Mouse (Mus musculus) midbrain, embryonic 13.5 days (tissue): ENCODE measurements around the gene Whrn. TPM values are rescaled to one million over a fixed set of nuclear protein-coding genes. Genes with fewer than 3 reads are reported as not detected.

Experiments used
- ATAC-seq: fragments of 200-750 bp; cut with Nextera tagmentation; 2 replicates; pipeline ENCODE4 v1.8.0; 2017; ENCODE audit warnings: mild to moderate bottlenecking, moderate TSS enrichment, moderate library complexity
- H3K27ac ChIP-seq: fragments of 300-500 bp; sonication (generic); 2 replicates; pipeline ENCODE4 v1.5.1; 2015; ENCODE audit warnings: inconsistent platforms, mild to moderate bottlenecking, moderate library complexity
- H3K27me3 ChIP-seq: fragments of 300-500 bp; sonication (generic); 2 replicates; pipeline ENCODE4 v1.6.1; 2015; ENCODE audit warnings: mild to moderate bottlenecking, inconsistent platforms
- H3K36me3 ChIP-seq: fragments of 300-500 bp; sonication (generic); 2 replicates; pipeline ENCODE4 v1.6.1; 2015; ENCODE audit warnings: mild to moderate bottlenecking, inconsistent platforms
- H3K4me1 ChIP-seq: fragments of 300-500 bp; sonication (generic); replicated peaks from 2 replicates; pipeline ENCODE4 v1.6.1; 2015; ENCODE audit warnings: inconsistent platforms
- H3K4me2 ChIP-seq: fragments of 300-500 bp; sonication (generic); replicated peaks from 2 replicates; pipeline ENCODE4 v1.6.1; 2015; ENCODE audit warnings: moderate library complexity, mild to moderate bottlenecking, inconsistent platforms
- H3K4me3 ChIP-seq: fragments of 300-500 bp; sonication (generic); replicated peaks from 2 replicates; pipeline ENCODE4 v1.5.1; 2015; ENCODE audit warnings: mild to moderate bottlenecking, inconsistent platforms
- H3K9ac ChIP-seq: fragments of 300-500 bp; sonication (generic); replicated peaks from 2 replicates; pipeline ENCODE4 v1.6.1; 2015; ENCODE audit warnings: mild to moderate bottlenecking, inconsistent platforms
- H3K9me3 ChIP-seq: fragments of 300-500 bp; sonication (generic); 2 replicates; pipeline ENCODE4 v1.6.1; 2016; ENCODE audit warnings: mild to moderate bottlenecking, inconsistent platforms
- WGBS: fragments of 180-500 bp; shearing (Covaris S2); methylation state at CpG from one replicate; pipeline ENCODE4 v1.1.7; 2015; 5-methylcytosine and 5-hydroxymethylcytosine counted together
- polyA plus RNA-seq: library from polyadenylated mRNA; unstranded; fragments of >200 nt; fragmentation: Nextera tagmentation; extraction: Ambion mirVana; gene quantifications from 2 replicates; pipeline ENCODE4 v1.2.1, GENCODE M21; 2015

The Whrn gene
- polyA plus RNA-seq, 1 experiment from 2014 or later, result 10.3 TPM

DNA sequence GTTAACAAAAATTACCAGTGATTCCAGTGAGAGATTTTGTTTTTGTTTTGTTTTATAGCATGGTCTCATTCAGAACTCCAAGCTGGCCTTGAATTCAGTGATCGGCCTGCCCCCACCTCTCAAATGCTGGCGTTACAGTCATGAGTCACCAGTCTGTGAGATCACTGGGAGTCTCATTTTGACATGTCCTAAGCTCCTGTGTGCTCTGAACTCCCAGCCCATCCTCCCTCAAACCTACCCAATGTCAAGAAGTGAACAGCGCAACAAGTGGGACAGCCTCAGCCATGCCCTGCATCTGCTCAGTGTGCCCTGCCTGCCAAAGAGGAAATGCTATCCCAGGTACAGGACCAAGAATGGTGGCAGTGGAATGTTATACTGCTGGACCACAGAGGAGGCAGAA lies 110.5 kb downstream of the Whrn start:
- Histone ChIP-seq H3K4me1 (peaks cover 33% of the 10 kb centered on the region), H3K9me3 (no peaks in the 10 kb centered on the region), H3K4me2 (no peak overlapping the region), H3K4me3 (no peak overlapping the region), H3K36me3 (peaks cover 48% of the 10 kb centered on the region), H3K9ac (no peak overlapping the region), H3K27me3 (no peaks in the 10 kb centered on the region), H3K27ac (no peak overlapping the region)
- ATAC-seq, result no peak
- WGBS, result 93% methylated on average over 3 of the region's 3 CpGs

DNA sequence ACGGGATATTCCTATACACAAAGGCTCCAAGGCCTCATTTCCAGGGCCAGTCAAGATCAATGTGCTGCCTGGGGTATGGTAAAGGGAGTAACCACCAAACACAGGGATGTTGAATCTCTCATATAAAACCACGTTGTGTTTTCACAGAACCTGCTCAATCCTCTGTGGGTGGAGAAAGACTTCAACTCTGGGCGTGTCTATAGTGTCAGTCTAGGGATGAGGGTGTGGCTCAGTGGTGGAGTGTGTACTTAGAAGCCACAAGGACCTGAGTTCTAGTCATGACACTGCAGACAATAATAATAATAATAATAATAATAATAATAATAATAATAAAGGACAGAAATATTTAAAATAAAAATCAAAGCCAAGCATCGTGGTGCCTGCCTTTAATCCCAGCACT lies 111.5 kb downstream of the Whrn start:
- Histone ChIP-seq H3K9me3 (no peaks in the 10 kb centered on the region), H3K4me3 (no peak overlapping the region), H3K4me1 (peaks cover 23% of the 10 kb centered on the region), H3K4me2 (no peak overlapping the region), H3K27me3 (no peaks in the 10 kb centered on the region), H3K9ac (no peak overlapping the region), H3K27ac (no peak overlapping the region), H3K36me3 (peaks cover 57% of the 10 kb centered on the region)
- 92% methylated on average over 4 of the region's 4 CpGs for WGBS
- ATAC-seq, result no peak

DNA sequence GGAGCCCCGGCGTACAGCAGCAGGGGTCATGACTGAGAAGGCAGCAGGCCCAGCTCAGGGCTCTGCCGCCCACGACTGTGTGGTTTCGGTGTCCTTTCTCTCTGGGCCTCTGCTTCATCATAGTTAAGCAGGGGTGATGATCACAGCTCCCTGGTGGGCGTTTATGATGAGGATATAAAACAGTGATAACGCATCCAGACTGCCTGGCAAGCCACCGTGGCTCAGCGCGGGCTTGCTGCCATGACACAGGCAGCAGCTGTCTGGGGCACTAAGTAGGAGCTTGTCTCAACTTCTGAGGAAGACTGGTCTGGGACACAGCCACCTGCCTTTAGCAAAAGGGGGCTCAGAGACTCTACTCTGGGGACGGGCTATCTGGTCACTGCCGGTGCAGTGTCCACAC lies 112.3 kb downstream of the Whrn start:
- peaks cover 65% of the 10 kb centered on the region for H3K36me3 ChIP-seq
- no peak overlapping the region for H3K27ac ChIP-seq
- H3K9ac ChIP-seq, result no peak overlapping the region
- H3K9me3 ChIP-seq, result no peaks in the 10 kb centered on the region
- no peak overlapping the region for H3K4me2 ChIP-seq
- peaks cover 16% of the 10 kb centered on the region for H3K4me1 ChIP-seq
- no peaks in the 10 kb centered on the region for H3K27me3 ChIP-seq
- ATAC-seq, result no peak
- 89% methylated on average over 12 of the region's 12 CpGs for WGBS
- H3K4me3 ChIP-seq, result no peak overlapping the region

GRCm38 (mm10) chr4:63382676-63383369 lies 113.0 kb downstream of the Whrn start:
- H3K36me3 ChIP-seq, result peaks cover 71% of the 10 kb centered on the region
- no peak overlapping the region for H3K4me3 ChIP-seq

GRCm38 (mm10) chr4:63377483-63377882 lies 118.3 kb downstream of the Whrn start:
- H3K4me2 ChIP-seq, result no peak overlapping the region
- WGBS, result 66% methylated on average over 7 of the region's 7 CpGs
- H3K36me3 ChIP-seq, result peaks cover 96% of the 10 kb centered on the region
- no peak overlapping the region for H3K9ac ChIP-seq
- no peak for ATAC-seq
- H3K4me1 ChIP-seq, result no peaks in the 10 kb centered on the region
- no peak overlapping the region for H3K27ac ChIP-seq
- H3K4me3 ChIP-seq, result no peak overlapping the region
- no peaks in the 10 kb centered on the region for H3K9me3 ChIP-seq
- H3K27me3 ChIP-seq, result no peaks in the 10 kb centered on the region

More at GRCm38 (mm10) chr4:63382676-63383369, 113.0 kb downstream of the Whrn start:
- no peak overlapping the region for H3K9ac ChIP-seq
- ATAC-seq, result no peak
- peaks cover 9% of the 10 kb centered on the region for H3K4me1 ChIP-seq
- no peaks in the 10 kb centered on the region for H3K27me3 ChIP-seq
- H3K27ac ChIP-seq, result no peak overlapping the region
- H3K9me3 ChIP-seq, result no peaks in the 10 kb centered on the region
- H3K4me2 ChIP-seq, result no peak overlapping the region
- 90% methylated on average over 4 of the region's 4 CpGs for WGBS

DNA sequence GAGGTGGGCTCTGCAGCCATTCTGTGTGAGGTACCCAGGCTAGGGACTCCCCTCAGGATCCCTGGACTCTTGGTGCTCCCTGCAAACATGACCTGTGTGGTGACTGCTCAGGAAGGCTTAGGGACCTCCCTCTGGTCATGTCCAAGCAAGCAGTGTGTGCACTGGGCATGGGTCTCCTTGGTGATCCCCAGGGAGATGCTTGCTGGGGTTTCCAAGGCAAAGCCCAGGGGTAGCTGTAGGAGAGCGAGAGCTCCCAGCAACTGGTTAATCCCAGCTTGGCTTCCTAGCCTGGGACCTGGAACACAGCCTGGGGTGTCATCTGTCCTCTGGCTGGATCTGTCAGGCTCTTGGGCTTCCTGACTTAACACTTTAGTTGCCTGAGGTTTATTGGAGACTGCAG lies 120.4 kb downstream of the Whrn start:
- no peak overlapping the region for H3K9ac ChIP-seq
- no peak overlapping the region for H3K4me2 ChIP-seq
- WGBS, result 69% methylated on average over 1 of the region's 1 CpGs
- H3K9me3 ChIP-seq, result no peaks in the 10 kb centered on the region
- ATAC-seq, result peak; percentile 17; the same call in 1 of the 2 replicates
- H3K36me3 ChIP-seq, result peaks cover 80% of the 10 kb centered on the region
- no peak overlapping the region for H3K4me3 ChIP-seq
- peaks cover 8% of the 10 kb centered on the region; the same call in 1 of the 2 replicates for H3K4me1 ChIP-seq
- H3K27me3 ChIP-seq, result no peaks in the 10 kb centered on the region
- H3K27ac ChIP-seq, result no peak overlapping the region

- Histone ChIP-seq H3K9ac (no peak overlapping the region), H3K36me3 (peaks cover 77% of the 10 kb centered on the region), H3K4me2 (no peak overlapping the region), H3K9me3 (no peaks in the 10 kb centered on the region), H3K27me3 (no peaks in the 10 kb centered on the region), H3K27ac (no peak overlapping the region), H3K4me1 (peaks cover 8% of the 10 kb centered on the region; the same call in 1 of the 2 replicates), H3K4me3 (no peak overlapping the region)
- 87% methylated on average over 12 of the region's 12 CpGs for whole genome bisulfite sequencing
- no peak for ATAC-seq
These were observed 121.5 kb downstream of the Whrn start for GRCm38 (mm10) chr4:63374331-63374730.

DNA sequence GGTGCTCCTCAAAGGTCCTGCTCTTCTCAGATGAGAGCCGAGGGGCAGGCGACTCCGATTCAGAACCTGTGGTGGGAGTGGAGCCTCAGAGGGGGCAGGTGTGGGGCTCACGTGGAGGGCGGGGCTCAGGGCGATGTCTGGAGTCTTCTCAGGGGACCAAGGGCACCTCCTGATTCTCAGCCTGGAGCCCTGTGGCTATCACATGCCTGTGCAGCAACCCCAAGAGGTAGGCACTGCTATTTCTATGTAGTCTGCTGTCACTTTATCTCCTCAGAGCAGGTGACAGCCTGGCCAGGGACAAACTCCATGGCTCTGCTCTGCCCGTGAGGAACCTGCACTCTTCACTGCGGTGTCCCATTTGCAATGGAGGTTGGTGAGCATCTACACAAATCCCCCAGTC lies 122.4 kb downstream of the Whrn start:
- Histone ChIP-seq H3K36me3 (peaks cover 76% of the 10 kb centered on the region), H3K4me3 (no peak overlapping the region), H3K27me3 (no peaks in the 10 kb centered on the region), H3K27ac (no peak overlapping the region), H3K9me3 (no peaks in the 10 kb centered on the region), H3K9ac (no peak overlapping the region), H3K4me2 (no peak overlapping the region), H3K4me1 (peaks cover 8% of the 10 kb centered on the region; the same call in 1 of the 2 replicates)
- ATAC-seq, result no peak
- WGBS, result 92% methylated on average over 8 of the region's 8 CpGs

- no peak for ATAC-seq
- H3K4me1 ChIP-seq, result peaks cover 8% of the 10 kb centered on the region; the same call in 1 of the 2 replicates
- 63% methylated on average over 3 of the region's 3 CpGs for WGBS
These were observed 123.9 kb downstream of the Whrn start for GRCm38 (mm10) chr4:63371890-63372289.

GRCm38 (mm10) chr4:63370897-63371296 lies 124.9 kb downstream of the Whrn start:
- peaks cover 63% of the 10 kb centered on the region for H3K36me3 ChIP-seq
- H3K4me3 ChIP-seq, result no peak overlapping the region
- ATAC-seq, result 0 out of 2 replicates have a peak, but pooled peaks have one; percentile 15
- no peaks in the 10 kb centered on the region for H3K9me3 ChIP-seq
- no peaks in the 10 kb centered on the region for H3K27me3 ChIP-seq
- peak overlapping the region; percentile 10; the same call in 1 of the 2 replicates for H3K27ac ChIP-seq
- WGBS, result 28% methylated on average over 7 of the region's 7 CpGs
- peaks cover 8% of the 10 kb centered on the region; the same call in 1 of the 2 replicates for H3K4me1 ChIP-seq
- H3K9ac ChIP-seq, result no peak overlapping the region
- no peak overlapping the region for H3K4me2 ChIP-seq

More at GRCm38 (mm10) chr4:63371890-63372289, 123.9 kb downstream of the Whrn start:
- H3K9me3 ChIP-seq, result no peaks in the 10 kb centered on the region
- peaks cover 73% of the 10 kb centered on the region for H3K36me3 ChIP-seq
- H3K4me2 ChIP-seq, result no peak overlapping the region
- H3K27ac ChIP-seq, result no peak overlapping the region
- no peak overlapping the region for H3K4me3 ChIP-seq
- H3K27me3 ChIP-seq, result no peaks in the 10 kb centered on the region
- no peak overlapping the region for H3K9ac ChIP-seq

DNA sequence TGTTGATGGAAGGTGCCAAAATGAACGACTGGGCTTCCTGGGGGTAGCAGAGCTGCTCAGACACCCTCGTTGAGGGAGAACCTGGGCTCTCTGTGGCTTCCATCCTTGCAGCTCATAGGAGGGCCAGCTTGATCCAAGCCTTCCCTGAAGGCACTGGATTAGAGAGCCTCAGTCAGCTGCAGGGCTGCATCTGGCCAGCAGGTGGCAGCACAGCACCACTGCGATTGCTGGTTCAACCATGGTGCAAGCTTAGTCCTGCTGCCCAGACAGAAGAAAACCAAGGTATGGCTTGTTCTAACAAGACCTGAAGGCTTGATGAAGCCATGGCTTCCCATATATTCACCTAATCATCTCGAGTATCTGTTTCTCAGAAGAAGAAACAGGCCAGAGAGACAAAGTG lies 127.2 kb downstream of the Whrn start:
- H3K36me3 ChIP-seq, result peaks cover 40% of the 10 kb centered on the region
- 18% methylated on average over 4 of the region's 4 CpGs for WGBS
- ATAC-seq, result peak; percentile 59
- H3K27me3 ChIP-seq, result no peaks in the 10 kb centered on the region
- peaks cover 8% of the 10 kb centered on the region; the same call in 1 of the 2 replicates for H3K4me1 ChIP-seq
- H3K27ac ChIP-seq, result no peak overlapping the region
- no peaks in the 10 kb centered on the region for H3K9me3 ChIP-seq
- no peak overlapping the region for H3K4me2 ChIP-seq
- no peak overlapping the region for H3K4me3 ChIP-seq
- no peak overlapping the region for H3K9ac ChIP-seq
